Comparison of ENCODE assay signal across 8 mouse cellular contexts in genomic region chr10:13552646-13553497, GRCm38 (mm10). TPM values are rescaled to one million over a fixed set of nuclear protein-coding genes. Genes with fewer than 3 reads are reported as not detected.
DNase-seq lines count a peak whose midpoint lies in the region; ATAC-seq and TF ChIP-seq lines count a peak whose summit lies in the region.

Gene Adat2, plus strand, starts transcription at chr10:13552894.
Gene Pex3, minus strand, starts transcription at chr10:13553142.

- intact Hi-C loops in heart, postnatal 25 days (cut with DNase I): no loop called here

- H3K4me2 ChIP-seq in forebrain, embryonic 14.5 days (ENCODE audit: low read length): peak within 1 kb of the TSS; percentile 68

- TF ChIP-seq EP300 in ES-Bruce4 (IDR thresholded peaks at IDR 0.05; ENCODE audit: insufficient read depth, low read depth, low read length): peak; percentile 60

- no peaks in the 10 kb centered on the region for H3K27me3 ChIP-seq in ES-Bruce4 (ENCODE audit: control insufficient read depth, insufficient read depth, low read length, poor library complexity, severe bottlenecking)
- no peaks in the 10 kb centered on the region for H3K27me3 ChIP-seq in forebrain, embryonic 14.5 days (replicated peaks; ENCODE audit: control insufficient read depth, insufficient read depth, low read length)

- H3K9ac ChIP-seq in ES-Bruce4 (ENCODE audit: low read depth, poor library complexity, severe bottlenecking): peak within 1 kb of the TSS; percentile 49
- peak within 1 kb of the TSS; percentile 77 for H3K9ac ChIP-seq in forebrain, embryonic 14.5 days (ENCODE audit: low read length)

- no peak for TF ChIP-seq CTCF in ES-Bruce4 (IDR thresholded peaks at IDR 0.05; ENCODE audit: low read depth, low read length)
- no peak for TF ChIP-seq CTCF in lung, adult 2 months (IDR thresholded peaks at IDR 0.05; ENCODE audit: insufficient read depth, low read length)

- peak; percentile 91 for DNase-seq in forebrain, embryonic 14.5 days (ENCODE audit: low spot score)
- DNase-seq in heart, postnatal 25 days (ENCODE audit: low spot score): peak; percentile 74
- DNase-seq in layer of hippocampus, adult 18-20 months (ENCODE audit: low spot score in 2 of 2): peak; percentile 82 to 89
- peak; percentile 89 for DNase-seq in lung, adult 2 months
- DNase-seq in thymus, adult 18-20 months: peak; percentile 82 to 86

- H3K4me1 ChIP-seq in ES-Bruce4 (ENCODE audit: control insufficient read depth, insufficient read depth, low read length): peaks cover 3% of the 10 kb centered on the region
- peaks cover 9% of the 10 kb centered on the region for H3K4me1 ChIP-seq in forebrain, embryonic 14.5 days (ENCODE audit: control insufficient read depth, insufficient read depth, low read length)
- H3K4me1 ChIP-seq in lung, adult 2 months (ENCODE audit: control insufficient read depth, insufficient read depth, low read length): peaks cover 3% of the 10 kb centered on the region; the same call in 1 of the 2 replicates

- peak within 1 kb of the TSS; percentile 85 for H3K4me3 ChIP-seq in ES-Bruce4 (ENCODE audit: low read depth, low read length)
- H3K4me3 ChIP-seq in forebrain, embryonic 14.5 days (ENCODE audit: low read depth, low read length): peak within 1 kb of the TSS; percentile 63
- H3K4me3 ChIP-seq in lung, adult 2 months (replicated peaks; ENCODE audit: extremely low read depth, low read depth, low read length): peak within 1 kb of the TSS; percentile 96

- H3K9me3 ChIP-seq in ES-Bruce4 (replicated peaks; ENCODE audit: control insufficient read depth, insufficient read depth, low read length, poor library complexity, severe bottlenecking): no peaks in the 10 kb centered on the region
- H3K9me3 ChIP-seq in forebrain, embryonic 14.5 days (replicated peaks; ENCODE audit: control insufficient read depth, low read length): no peaks in the 10 kb centered on the region

- peak; percentile 96 for ATAC-seq in cerebellum, adult (ENCODE audit: insufficient number of reproducible peaks, low FRiP score, low TSS enrichment)
- ATAC-seq in forebrain, embryonic 14.5 days: peak; percentile 97
- peak; percentile 96 for ATAC-seq in neutrophil, adult 5-6 weeks (ENCODE audit: extremely low read depth, insufficient number of reproducible peaks, low FRiP score, poor library complexity, severe bottlenecking)

- peak; percentile 45 for TF ChIP-seq POLR2A in ES-Bruce4 (IDR thresholded peaks at IDR 0.05; ENCODE audit: insufficient read depth, low read length)
- TF ChIP-seq POLR2A in lung, adult 2 months (IDR thresholded peaks at IDR 0.05; ENCODE audit: borderline replicate concordance, extremely low read depth, low read depth, low read length): peak; percentile 76; the same call in 1 of the 2 replicates

- WGBS in forebrain, embryonic 14.5 days: under 1% methylated on average over 51 of the region's 51 CpGs
- under 1% methylated on average over 51 of the region's 51 CpGs for WGBS in lung, adult 2 months

- peaks cover 5% of the 10 kb centered on the region for H3K36me3 ChIP-seq in ES-Bruce4 (ENCODE audit: control insufficient read depth, insufficient read depth, low read length, poor library complexity, severe bottlenecking)
- 0 out of 2 replicates have a peak, but pooled peaks cover 2% of the 10 kb centered on the region for H3K36me3 ChIP-seq in forebrain, embryonic 14.5 days (ENCODE audit: control insufficient read depth, insufficient read depth, low read length)

- H3K27ac ChIP-seq in ES-Bruce4 (ENCODE audit: insufficient read depth, low read length): no peak within 1 kb of the TSS
- peak within 1 kb of the TSS; percentile 65; the same call in 1 of the 2 replicates for H3K27ac ChIP-seq in forebrain, embryonic 14.5 days (ENCODE audit: low read depth, low read length)

RNA-seq across cellular contexts. Expression of gene Adat2, which starts in this region (rescaled TPM):
- polyA plus RNA-seq in ES-Bruce4 (2011; ENCODE audit: insufficient read depth, insufficient read length, low read depth, missing spikeins): 11.0 and 13.4 TPM in 2 replicates
- 2.4 and 3.8 TPM in 2 replicates for polyA plus RNA-seq in forebrain, embryonic 14.5 days (2014; fragmentation: Nextera tagmentation; extraction: Ambion mirVana)
- total RNA-seq in heart, postnatal 25 days (2021): 1 to 10 TPM; 2.8 to 2.9 TPM
- total RNA-seq in layer of hippocampus, adult 18-20 months (2021): 10 to 100 TPM in 1 of 2 experiments, 1 to 10 TPM in 1; 9.8 to 11.2 TPM
- 3.0 and 3.8 TPM in 2 replicates for polyA plus RNA-seq in lung, adult 2 months (2012; rRNA removed)
- total RNA-seq in neutrophil, adult 5-6 weeks (2017): 1.9 and 2.3 TPM in 2 replicates

RNA-seq across cellular contexts. Expression of gene Pex3, which starts in this region (rescaled TPM):
- polyA plus RNA-seq in ES-Bruce4 (2011; ENCODE audit: insufficient read depth, insufficient read length, low read depth, missing spikeins): 18.2 and 19.0 TPM in 2 replicates
- 38.4 TPM in 2 replicates for polyA plus RNA-seq in forebrain, embryonic 14.5 days (2014; fragmentation: Nextera tagmentation; extraction: Ambion mirVana)
- total RNA-seq in heart, postnatal 25 days (2021): 10 to 100 TPM; 15.5 to 16.9 TPM
- total RNA-seq in layer of hippocampus, adult 18-20 months (2021): 10 to 100 TPM; 26.7 to 31.2 TPM
- polyA plus RNA-seq in lung, adult 2 months (2012; rRNA removed): 8.5 and 12.0 TPM in 2 replicates
- total RNA-seq in neutrophil, adult 5-6 weeks (2017): 15.2 and 21.9 TPM in 2 replicates
